Mouse (Mus musculus): Measurements from ENCODE around the gene Axl.

DNA sequence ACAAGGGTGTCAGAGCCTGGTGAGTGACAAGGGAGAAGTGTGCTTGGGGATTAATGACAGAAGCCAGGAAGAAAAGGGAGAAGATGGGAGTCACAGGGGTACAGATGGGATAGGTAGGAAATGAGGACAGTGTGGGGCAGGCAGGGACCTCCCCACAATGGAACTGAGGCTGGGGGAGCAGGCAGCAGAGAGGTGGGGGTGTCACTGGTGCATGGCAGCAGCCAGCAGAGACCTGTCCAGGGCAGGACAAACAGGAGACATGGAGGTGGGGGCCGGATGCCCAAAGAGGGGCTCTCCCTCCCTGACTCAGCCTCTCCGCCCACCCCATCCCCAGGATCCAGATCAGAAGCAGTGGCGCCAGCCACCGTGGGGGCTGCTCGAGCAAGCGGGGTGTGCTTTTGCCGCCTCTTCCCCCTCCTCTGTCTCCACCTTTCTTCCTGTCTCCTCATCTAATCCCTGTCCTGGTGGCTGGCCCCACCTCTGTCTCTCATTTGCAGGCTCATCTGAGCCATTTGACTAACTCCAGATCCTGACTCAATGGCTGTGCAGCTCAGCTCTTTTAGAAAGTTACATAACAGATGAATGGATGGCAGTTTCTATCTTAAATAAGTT is 77.9 kb downstream of the Axl start:
- TF ChIP-seq POLR2A (IDR thresholded peaks at IDR 0.05; ENCODE audit: low read depth, low read length) (no peak; the same call in 1 of the 2 replicates), CTCF (IDR thresholded peaks at IDR 0.05; ENCODE audit: borderline replicate concordance, insufficient read depth, low read length) (no peak)

All from embryonic fibroblast, embryonic 13.5 days (primary cell).